Mouse (Mus musculus) adrenal gland, postnatal 25 days (tissue): Measurements from ENCODE around the gene Raver1. TPM values are rescaled to one million over a fixed set of nuclear protein-coding genes. Genes with fewer than 3 reads are reported as not detected.

Source experiments
- DNase-seq: peaks from one replicate; pipeline ENCODE4 v3.0.0; 2021; ENCODE audit warnings: mixed read lengths
- total RNA-seq: library from RNA; stranded (reverse); gene quantifications from 2 replicates; pipeline ENCODE4 v1.2.3, GENCODE M21; 2021

Raver1 gene
- total RNA-seq, 1 experiment from 2014 or later = 60.0 TPM

DNA sequence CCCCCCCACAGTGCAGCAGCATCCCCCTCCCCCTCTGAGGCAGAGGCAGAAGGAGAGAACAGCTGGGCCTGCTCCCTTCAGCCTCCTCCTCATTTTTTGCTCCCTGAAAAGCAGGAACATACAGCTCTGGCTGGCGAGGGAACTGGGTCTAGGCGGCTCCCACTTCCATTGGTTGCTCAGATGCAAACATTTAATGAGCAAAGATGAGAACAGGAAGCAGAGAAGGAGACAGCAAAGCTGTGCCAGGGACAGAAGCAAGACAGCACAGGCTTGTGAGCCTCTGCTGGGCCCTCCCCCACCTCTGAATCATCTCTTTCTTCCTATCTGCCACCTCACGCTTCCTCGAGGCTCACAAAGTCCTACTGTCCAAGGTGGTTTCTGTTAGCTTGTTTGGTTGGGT is 50.5 kb downstream of the Raver1 start:
- DNase-seq = peak; percentile 13

DNA sequence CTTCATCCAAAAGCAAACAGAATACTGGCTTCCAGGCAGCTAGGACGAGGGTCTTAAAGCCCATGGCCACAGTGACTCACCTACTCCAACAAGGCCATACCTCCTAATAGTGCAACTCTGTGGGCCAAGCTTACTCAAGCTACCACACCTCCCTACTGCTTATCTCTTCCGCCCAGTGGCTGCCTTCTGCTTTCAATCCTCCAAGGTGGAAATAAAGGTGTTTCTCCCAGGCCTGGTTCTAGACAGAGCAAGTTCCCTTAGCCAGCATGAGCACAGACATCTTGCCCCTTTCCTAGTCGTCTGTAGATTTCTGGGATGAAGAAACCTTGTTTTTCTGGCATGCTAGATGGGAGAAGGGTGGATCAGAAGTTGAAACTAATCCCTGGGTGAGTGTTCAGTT is 52.0 kb downstream of the Raver1 start:
- DNase-seq = no peak

DNA sequence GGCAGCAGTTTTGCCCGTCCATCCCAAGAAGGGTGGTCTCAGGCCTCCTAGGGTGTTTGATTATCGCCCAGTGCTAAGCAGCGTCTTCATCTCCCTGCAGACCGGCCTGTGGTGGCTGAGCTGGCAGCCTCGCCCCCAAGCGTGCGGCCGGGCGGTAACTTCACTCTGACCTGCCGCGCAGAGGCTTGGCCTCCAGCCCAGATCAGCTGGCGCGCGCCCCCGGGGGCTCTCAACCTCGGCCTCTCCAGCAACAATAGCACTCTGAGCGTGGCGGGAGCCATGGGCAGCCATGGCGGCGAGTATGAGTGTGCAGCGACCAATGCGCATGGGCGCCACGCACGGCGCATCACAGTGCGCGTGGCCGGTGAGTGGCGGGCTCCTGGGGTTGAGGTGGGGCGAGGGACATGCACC is 54.3 kb downstream of the Raver1 start:
- DNase-seq = no peak

DNA sequence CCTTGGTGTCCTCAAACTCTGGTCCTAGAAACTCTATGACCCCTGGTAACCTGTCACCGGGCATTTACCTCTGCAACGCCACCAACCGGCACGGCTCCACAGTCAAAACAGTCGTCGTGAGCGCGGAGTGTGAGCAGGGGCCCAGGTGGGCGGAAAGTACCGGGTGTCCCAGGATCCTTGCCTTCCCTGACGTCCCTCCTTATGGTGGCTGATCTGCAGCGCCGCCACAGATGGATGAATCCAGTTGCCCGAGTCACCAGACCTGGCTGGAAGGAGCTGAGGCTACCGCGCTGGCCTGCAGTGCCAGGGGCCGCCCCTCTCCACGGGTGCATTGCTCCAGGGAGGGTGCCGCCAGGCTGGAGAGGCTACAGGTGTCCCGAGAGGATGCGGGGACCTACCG is 55.1 kb downstream of the Raver1 start:
- no peak for DNase-seq

DNA sequence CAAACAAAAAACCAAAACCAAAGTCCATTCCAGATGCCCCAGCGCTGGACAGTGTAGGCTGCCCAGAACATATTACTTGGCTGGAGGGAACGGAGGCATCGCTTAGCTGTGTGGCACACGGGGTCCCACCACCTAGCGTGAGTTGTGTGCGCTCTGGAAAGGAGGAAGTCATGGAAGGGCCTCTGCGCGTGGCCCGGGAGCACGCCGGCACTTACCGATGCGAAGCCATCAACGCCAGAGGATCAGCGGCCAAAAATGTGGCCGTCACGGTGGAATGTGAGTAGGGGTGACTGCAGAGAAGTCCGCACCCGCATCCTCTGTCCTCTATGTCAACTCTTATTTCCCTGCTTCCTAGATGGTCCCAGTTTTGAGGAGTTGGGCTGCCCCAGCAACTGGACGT is 55.6 kb downstream of the Raver1 start:
- DNase-seq = no peak

DNA sequence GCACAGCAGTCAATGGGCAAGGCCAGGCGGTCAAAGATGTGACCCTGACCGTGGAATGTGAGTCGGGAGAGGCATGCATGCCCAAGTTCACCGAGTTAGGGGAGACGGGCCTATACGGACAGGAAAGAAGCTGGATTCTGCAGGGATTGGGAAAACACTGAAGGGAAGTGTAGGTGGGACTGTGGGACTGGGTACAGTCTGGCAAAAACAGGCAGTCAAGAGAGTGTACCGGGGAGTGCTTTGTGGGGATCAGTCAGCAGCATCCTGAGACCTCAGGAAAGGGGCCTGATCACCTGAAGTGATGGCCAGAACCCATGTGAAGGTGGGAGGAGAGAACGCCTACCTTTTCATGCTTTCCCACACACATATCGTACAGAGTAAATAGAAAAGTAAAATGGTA is 56.2 kb downstream of the Raver1 start:
- no peak for DNase-seq

DNA sequence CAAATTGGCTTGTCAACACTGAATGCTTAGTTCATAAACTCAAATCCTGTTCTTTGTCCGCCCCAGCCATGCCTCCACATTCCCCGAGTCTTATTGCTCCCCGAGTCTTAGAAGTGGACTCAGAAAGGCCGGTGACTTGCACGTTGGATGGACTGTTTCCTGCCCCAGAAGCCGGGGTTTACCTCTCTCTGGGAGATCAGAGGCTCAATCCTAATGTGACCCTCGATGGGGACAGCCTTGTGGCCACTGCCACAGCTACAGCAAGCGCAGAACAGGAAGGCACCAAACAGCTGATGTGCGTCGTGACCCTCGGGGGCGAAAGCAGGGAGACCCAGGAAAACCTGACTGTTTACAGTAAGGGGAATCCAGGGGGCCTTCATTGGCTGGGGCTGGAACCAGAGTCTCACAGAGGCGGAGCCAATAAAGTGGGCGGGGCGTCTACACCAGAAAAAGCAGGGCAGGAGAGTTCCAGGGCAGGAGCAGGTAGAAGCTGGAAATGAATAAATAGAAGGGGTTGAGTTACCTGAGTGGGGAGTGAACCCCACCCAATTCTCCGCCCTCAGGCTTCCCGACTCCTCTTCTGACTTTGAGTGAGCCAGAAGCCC is 57.2 kb downstream of the Raver1 start:
- no peak for DNase-seq

DNA sequence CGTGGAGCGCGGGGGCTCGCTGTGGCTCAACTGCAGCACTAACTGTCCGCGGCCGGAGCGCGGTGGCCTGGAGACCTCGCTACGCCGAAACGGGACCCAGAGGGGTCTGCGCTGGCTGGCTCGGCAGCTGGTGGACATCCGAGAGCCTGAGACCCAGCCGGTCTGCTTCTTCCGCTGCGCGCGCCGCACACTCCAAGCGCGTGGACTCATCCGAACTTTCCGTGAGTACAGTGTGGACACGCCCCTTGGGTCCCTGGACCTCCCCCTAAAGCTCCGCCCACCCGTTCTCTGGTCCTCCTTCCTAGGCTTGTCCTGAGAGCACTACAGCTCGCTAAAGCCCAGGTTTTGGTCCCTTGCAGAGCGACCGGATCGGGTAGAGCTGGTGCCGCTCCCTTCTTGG is 58.7 kb downstream of the Raver1 start:
- DNase-seq = peak; percentile 86

DNA sequence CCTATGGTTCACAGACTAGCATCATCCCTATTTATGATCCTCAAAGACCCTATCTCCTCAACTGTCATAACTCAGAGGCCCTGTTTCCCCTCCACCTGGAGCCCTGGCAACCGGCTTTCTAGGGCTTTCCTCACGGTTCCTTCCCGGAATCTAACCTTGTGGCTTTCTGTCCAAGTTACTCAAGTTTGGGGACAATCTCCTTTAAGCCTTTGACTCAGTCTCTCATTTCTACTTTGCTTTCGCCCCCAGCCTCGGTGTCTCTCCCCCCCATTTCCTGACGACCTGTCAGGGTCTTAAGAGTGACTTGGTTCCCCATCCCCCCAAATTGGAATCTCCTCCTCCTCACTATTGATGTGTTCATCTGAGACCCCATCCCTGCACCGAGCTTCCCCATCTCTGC is 59.3 kb downstream of the Raver1 start:
- DNase-seq = no peak

DNA sequence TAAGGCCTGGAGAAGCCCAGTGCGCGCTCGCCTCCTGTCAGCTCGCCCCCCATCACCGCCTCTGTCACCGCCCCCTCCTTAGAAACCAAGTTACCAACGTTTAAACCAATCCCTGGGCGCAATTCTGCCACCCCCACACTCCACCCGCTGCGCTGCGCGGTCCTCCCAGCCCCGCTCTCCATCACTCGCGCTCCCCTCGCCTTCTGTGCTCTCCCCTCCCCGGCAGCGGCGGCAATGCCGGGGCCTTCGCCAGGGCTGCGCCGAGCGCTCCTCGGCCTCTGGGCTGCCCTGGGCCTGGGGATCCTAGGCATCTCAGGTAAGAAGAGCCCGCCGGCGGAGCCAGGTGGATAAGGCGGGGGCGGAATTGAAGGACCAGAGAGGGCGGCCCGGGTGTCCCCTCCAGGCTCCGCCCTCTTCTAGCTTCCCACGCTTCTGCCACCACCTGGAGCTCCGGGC is 59.9 kb downstream of the Raver1 start, which contains the start of gene Icam5:
Gene Icam5 (plus strand): TSS at position 178 of the 456 bp plus-strand sequence.
- no peak for DNase-seq

DNA sequence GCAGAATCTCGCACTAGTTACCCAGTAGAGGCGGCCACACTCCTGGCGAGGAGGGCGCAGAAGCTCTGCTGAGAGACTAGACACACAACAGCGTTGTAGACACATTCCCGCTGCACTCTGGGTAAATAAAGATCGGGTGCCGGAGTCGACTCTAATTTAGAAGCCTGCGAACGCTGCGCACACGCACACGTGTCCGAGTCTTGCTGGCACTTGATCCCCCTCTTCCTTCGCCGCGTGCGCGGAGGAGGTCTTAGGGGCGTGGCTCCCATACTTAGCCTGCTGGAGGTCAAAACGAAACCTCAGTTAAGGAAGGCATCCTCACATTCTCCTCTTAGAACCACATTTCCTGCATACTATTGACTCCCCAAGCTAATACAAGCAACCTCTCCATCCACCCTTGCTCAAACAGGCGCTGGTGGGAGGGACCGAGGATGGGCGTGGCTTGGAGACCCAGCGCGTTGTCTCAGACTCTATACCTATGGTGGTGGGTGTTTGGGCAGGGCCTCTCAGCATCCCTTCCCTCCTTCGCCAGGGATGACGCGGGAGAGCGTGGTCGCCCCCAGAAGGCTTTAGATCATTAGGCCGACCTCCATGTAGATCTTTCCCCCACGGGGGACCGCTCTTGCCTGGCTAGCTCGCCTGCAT is 60.4 kb downstream of the Raver1 start:
- peak; percentile 51 for DNase-seq

DNA sequence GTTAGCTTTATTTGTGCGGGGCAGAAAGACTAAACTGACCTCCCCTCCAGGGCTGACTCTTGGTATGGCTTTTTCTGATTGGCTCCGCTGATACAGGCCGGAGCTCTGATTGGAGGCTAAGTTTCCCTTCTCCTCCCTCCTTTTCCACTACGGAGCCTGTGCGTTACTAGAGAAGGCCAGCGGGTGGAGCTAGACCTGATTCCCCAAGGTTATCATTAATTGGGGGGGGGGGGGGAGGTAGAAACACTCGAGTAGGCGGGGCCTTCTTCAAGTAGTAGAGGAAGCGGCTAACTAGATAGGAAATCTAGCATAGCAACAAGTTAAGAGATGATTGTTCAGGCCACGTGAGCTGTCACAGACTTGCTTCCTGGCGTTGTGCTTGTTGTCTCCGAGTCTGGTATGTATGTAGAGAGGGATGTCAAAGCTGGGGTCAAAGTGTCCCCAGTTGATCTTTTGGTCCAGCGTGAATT is 61.0 kb downstream of the Raver1 start:
- DNase-seq = peak; percentile 80

DNA sequence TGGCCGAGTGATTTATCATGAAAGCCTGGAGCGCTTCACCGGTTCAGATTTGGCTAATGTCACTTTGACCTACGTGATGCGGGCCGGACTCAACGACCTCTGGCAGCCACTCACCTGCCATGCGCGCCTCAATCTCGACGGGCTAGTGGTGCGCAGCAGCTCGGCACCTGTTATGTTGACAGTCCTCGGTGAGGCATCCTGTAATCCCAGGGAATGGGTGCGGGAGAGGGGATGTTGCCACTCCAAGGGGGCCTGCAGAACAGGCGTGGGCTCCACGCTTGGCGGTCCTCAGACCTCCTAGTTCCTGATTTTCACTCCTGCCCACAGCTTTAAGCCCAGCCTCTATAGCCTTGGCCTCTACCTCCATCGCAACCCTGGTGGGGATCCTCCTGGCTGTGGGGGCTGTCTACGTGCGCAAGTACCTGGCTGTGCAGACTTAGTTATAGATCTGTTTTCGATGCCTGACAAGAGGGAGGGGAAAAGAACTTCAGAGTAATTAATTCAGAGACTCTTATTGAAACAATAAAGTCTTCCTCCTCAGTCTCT is 61.7 kb downstream of the Raver1 start:
- DNase-seq = no peak

DNA sequence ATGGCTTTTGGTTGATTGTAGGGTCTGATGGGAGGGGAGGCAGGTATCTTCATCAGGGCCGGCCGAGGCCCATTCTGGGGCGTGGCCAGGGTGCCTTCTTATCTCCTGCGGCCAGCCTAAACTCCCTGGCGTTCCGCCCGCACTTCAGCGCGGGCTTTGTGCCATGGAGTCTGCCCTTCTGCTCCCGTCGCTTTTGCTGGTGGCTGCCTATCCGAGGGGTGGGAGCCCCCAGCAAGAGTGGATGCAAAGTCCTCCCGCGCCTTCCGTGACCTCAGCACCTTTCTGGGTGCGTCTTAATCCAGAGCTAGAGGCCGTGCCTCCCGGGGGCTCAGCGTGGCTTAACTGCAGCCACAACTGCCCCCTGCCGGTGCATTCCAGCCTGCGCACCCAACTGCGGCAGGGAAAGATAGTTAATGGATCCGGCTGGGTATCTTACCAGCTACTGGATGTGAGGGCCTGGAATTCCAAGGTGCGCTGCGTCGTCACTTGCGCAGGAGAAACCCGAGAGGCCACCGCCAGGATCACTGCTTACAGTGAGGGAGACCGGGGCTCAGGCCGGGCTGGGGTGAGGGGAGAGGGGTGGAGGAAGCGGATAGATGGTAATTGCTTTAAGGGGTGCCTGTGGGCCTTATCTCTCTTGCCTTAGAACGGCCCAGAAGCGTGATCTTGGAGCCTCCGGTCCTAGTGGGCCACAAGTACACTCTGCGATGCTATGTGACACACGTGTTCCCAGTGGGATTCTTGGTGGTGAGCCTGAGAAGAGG is 62.3 kb downstream of the Raver1 start, which contains the start of gene Icam4:
Gene Icam4 (plus strand): TSS at position 83 of the 764 bp plus-strand sequence.
- DNase-seq = peak; percentile 85

DNA sequence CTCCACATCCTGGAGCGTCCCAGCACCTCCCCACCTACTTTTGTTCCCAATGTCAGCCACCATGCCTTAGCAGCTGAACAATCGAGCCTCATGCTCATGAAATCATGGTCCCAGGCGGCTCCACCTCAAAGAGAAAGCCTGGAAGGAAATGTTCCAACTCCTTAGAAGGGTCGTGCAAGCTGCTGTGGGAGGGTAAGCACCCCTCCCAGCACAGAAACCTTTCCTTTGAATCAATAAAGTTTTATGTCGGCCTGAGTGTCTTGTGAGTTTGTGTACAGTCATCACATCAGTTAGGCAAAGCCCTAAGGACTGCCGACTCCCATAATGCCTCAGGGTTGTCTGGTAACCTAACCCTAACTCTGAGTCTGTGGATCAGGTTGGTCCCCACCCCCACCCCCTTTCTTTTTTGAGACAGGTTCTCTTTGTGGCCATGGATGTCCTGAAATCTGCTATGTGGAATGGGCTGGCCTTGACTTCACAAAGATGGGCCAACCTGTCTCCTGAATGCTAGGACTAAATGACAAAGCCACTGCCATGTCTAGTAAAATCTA is 63.2 kb downstream of the Raver1 start:
- DNase-seq = no peak

DNA sequence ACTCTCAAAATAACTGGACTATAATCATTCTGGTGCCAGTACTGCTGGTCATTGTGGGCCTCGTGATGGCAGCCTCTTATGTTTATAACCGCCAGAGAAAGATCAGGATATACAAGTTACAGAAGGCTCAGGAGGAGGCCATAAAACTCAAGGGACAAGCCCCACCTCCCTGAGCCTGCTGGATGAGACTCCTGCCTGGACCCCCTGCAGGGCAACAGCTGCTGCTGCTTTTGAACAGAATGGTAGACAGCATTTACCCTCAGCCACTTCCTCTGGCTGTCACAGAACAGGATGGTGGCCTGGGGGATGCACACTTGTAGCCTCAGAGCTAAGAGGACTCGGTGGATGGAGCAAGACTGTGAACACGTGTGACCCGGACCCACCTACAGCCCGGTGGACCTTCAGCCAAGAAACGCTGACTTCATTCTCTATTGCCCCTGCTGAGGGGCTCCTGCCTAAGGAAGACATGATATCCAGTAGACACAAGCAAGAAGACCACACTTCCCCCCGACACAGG is 64.0 kb downstream of the Raver1 start:
- no peak for DNase-seq

DNA sequence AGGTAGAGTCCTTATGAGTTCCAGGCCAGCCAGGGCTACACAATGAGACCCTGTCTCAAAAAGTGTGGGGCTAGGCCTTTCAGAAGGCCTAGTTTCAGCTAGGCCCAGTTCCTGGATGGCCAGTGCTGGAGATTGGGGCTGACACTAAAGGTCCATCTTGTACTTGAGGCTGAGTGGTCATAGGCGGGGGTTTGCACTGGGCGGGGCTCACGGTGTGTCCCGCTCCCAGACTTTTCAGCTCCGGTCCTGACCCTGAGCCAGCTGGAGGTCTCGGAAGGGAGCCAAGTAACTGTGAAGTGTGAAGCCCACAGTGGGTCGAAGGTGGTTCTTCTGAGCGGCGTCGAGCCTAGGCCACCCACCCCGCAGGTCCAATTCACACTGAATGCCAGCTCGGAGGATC is 65.0 kb downstream of the Raver1 start:
- DNase-seq = no peak

DNA sequence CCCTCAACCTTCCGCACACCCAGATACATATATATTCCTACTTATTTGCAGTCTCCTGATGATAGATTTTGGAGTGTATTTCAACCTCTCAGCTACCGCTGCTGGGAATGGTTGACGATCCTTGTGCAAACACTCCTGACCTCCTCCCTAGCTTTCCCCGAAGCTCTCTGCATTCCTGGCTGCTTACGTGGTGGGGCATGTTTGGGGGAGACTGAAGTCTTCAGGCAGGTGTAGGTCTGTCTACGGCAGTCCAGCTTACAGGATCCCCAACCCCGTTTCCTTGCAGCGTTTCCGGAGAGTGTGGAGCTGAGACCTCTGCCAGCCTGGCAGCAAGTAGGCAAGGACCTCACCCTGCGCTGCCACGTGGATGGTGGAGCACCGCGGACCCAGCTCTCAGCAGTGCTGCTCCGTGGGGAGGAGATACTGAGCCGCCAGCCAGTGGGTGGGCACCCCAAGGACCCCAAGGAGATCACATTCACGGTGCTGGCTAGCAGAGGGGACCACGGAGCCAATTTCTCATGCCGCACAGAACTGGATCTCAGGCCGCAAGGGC is 66.5 kb downstream of the Raver1 start:
- DNase-seq = no peak
